ENCODE assay signal across 13 mouse cellular contexts in the genomic region with DNA sequence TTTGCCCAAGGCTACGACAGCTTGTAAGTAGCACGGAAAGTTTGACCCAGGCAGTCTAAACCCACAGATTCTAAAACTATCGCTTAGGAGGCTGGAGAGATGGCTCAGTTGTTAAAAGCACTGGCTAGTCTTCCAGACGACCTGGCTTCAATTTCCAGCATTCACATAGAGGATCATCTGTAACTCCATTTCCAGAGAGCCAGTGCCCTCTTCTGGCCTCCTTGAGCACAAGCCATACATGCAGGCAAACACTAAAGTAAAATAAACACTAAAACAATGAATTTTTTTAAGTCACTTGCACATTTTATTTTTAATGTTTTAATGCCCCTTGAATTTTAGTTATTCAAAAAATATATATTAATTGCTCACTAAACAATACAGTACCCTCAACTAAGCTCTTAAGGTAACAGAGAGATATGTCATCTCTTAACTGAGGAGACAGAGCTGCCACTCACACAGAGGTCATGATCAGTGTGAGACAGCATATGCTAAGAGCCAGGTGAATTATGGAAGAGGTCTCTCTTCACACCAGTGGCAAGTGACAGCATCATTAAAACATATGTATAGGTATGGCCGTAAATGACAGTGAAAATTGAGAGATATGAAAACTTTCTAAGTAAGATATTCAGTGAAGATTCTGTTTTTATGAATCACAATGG. TPM values are rescaled to one million over a fixed set of nuclear protein-coding genes. Genes with fewer than 3 reads are reported as not detected.
DNase-seq lines count a peak whose midpoint lies in the region; ATAC-seq and TF ChIP-seq lines count a peak whose summit lies in the region.
"Had no signal": no experiment of that assay in that cellular context is flagged by ENCODE, and none has a peak within 500 bp of the region (broad histone marks: within the 10 kb centered on the region; RNA-seq: fewer than 3 reads in every experiment).

No protein-coding gene starts in this region.

- no peak for TF ChIP-seq EP300 in heart, postnatal 0 days (IDR thresholded peaks at IDR 0.05; ENCODE audit: low read depth)
- TF ChIP-seq EP300 in stomach, postnatal 0 days (optimal IDR thresholded peaks at IDR 0.05): no peak

- no peaks in the 10 kb centered on the region for H3K27me3 ChIP-seq in heart, postnatal 0 days (ENCODE audit: control insufficient read depth, insufficient read depth, low read length)
- H3K27me3 ChIP-seq in heart, embryonic 10.5 days (ENCODE audit: insufficient read depth, poor library complexity, severe bottlenecking): no peaks in the 10 kb centered on the region
- H3K27me3 ChIP-seq in midbrain, embryonic 11.5 days (ENCODE audit: control insufficient read depth, insufficient read depth, low read length): no peaks in the 10 kb centered on the region
- H3K27me3 ChIP-seq in midbrain, embryonic 10.5 days (ENCODE audit: low read depth, poor library complexity, severe bottlenecking): no peaks in the 10 kb centered on the region
- H3K27me3 ChIP-seq in embryonic facial prominence, embryonic 10.5 days (replicated peaks; ENCODE audit: low read depth, poor library complexity, severe bottlenecking): no peaks in the 10 kb centered on the region
- H3K27me3 ChIP-seq in stomach, postnatal 0 days (ENCODE audit: control insufficient read depth, insufficient read depth, low read length): no peaks in the 10 kb centered on the region
- H3K27me3 ChIP-seq: limb, embryonic 15.5 days had no signal

- no peak overlapping the region for H3K4me2 ChIP-seq in heart, postnatal 0 days (ENCODE audit: low read depth, low read length)
- no peak overlapping the region for H3K4me2 ChIP-seq in midbrain, embryonic 11.5 days
- no peak overlapping the region for H3K4me2 ChIP-seq in stomach, postnatal 0 days (replicated peaks; ENCODE audit: low read depth)
- H3K4me2 ChIP-seq: limb, embryonic 15.5 days had no signal

- no peak for ATAC-seq in heart, postnatal 0 days (ENCODE audit: insufficient read depth, low read depth)
- ATAC-seq in midbrain, embryonic 11.5 days (ENCODE audit: low FRiP score): no peak
- no peak for ATAC-seq in stomach, postnatal 0 days (ENCODE audit: low FRiP score, low TSS enrichment)

- no peak overlapping the region for H3K27ac ChIP-seq in heart, postnatal 0 days (ENCODE audit: low read depth)
- H3K27ac ChIP-seq in heart, embryonic 10.5 days: no peak overlapping the region
- no peak overlapping the region; the same call in 1 of the 2 replicates for H3K27ac ChIP-seq in midbrain, embryonic 11.5 days (ENCODE audit: low read depth, low read length)
- no peak overlapping the region for H3K27ac ChIP-seq in midbrain, embryonic 10.5 days (replicated peaks)
- H3K27ac ChIP-seq in embryonic facial prominence, embryonic 10.5 days (replicated peaks): no peak overlapping the region
- H3K27ac ChIP-seq in stomach, postnatal 0 days (replicated peaks): no peak overlapping the region
- H3K27ac ChIP-seq: limb, embryonic 15.5 days had no signal

- WGBS in heart, postnatal 0 days: 60% methylated on average over 5 of the region's 5 CpGs
- 56% methylated on average over 5 of the region's 5 CpGs for WGBS in heart, embryonic 10.5 days
- WGBS in midbrain, embryonic 11.5 days: 64% methylated on average over 5 of the region's 5 CpGs
- WGBS in midbrain, embryonic 10.5 days: 57% methylated on average over 5 of the region's 5 CpGs
- 38% methylated on average over 5 of the region's 5 CpGs for WGBS in embryonic facial prominence, embryonic 10.5 days
- 61% methylated on average over 5 of the region's 5 CpGs for WGBS in stomach, postnatal 0 days

- H3K4me3 ChIP-seq in heart, postnatal 0 days (ENCODE audit: low read depth, low read length): no peak overlapping the region
- no peak overlapping the region for H3K4me3 ChIP-seq in heart, embryonic 10.5 days
- no peak overlapping the region for H3K4me3 ChIP-seq in midbrain, embryonic 11.5 days (ENCODE audit: low read depth, low read length)
- no peak overlapping the region for H3K4me3 ChIP-seq in midbrain, embryonic 10.5 days
- H3K4me3 ChIP-seq in embryonic facial prominence, embryonic 10.5 days: no peak overlapping the region
- H3K4me3 ChIP-seq in stomach, postnatal 0 days (ENCODE audit: low read depth, low read length): no peak overlapping the region
- H3K4me3 ChIP-seq: limb, embryonic 15.5 days had no signal

- no peak for DNase-seq in heart, postnatal 0 days (ENCODE audit: low spot score)
- DNase-seq in heart, embryonic 10.5 days (ENCODE audit: low spot score): no peak
- DNase-seq in midbrain, embryonic 11.5 days (ENCODE audit: low spot score, missing footprints): peak; percentile 85
- DNase-seq in midbrain, embryonic 10.5 days (ENCODE audit: low spot score): no peak
- DNase-seq in embryonic facial prominence, embryonic 10.5 days (ENCODE audit: low spot score): peak; percentile 48
- DNase-seq in stomach, postnatal 0 days (ENCODE audit: low spot score): no peak
- no peak for DNase-seq in thymus, postnatal 25 days
- no peak for DNase-seq in layer of hippocampus, adult 18-20 months (ENCODE audit: low spot score in 2 of 2)
- DNase-seq: heart, adult 18-20 months; right cerebral cortex, postnatal 25 days; thymus, adult 2 months had no signal

- no peak overlapping the region for H3K9ac ChIP-seq in heart, postnatal 0 days (replicated peaks; ENCODE audit: low read depth, low read length)
- H3K9ac ChIP-seq in midbrain, embryonic 11.5 days (ENCODE audit: low read length): no peak overlapping the region
- H3K9ac ChIP-seq in stomach, postnatal 0 days (ENCODE audit: low read length): no peak overlapping the region
- H3K9ac ChIP-seq: limb, embryonic 15.5 days had no signal

- no peaks in the 10 kb centered on the region for H3K9me3 ChIP-seq in heart, postnatal 0 days (replicated peaks; ENCODE audit: control insufficient read depth, low read length)
- no peaks in the 10 kb centered on the region for H3K9me3 ChIP-seq in heart, embryonic 10.5 days
- no peaks in the 10 kb centered on the region for H3K9me3 ChIP-seq in midbrain, embryonic 11.5 days (ENCODE audit: control insufficient read depth, low read length)
- no peaks in the 10 kb centered on the region for H3K9me3 ChIP-seq in midbrain, embryonic 10.5 days (replicated peaks)
- H3K9me3 ChIP-seq in embryonic facial prominence, embryonic 10.5 days: no peaks in the 10 kb centered on the region
- no peaks in the 10 kb centered on the region for H3K9me3 ChIP-seq in stomach, postnatal 0 days (ENCODE audit: control insufficient read depth, low read length)
- H3K9me3 ChIP-seq: limb, embryonic 15.5 days had no signal

- no peaks in the 10 kb centered on the region for H3K36me3 ChIP-seq in heart, postnatal 0 days (replicated peaks; ENCODE audit: control insufficient read depth, insufficient read depth, low read length)
- H3K36me3 ChIP-seq in heart, embryonic 10.5 days: no peaks in the 10 kb centered on the region
- H3K36me3 ChIP-seq in midbrain, embryonic 11.5 days (ENCODE audit: control insufficient read depth, insufficient read depth, low read length): no peaks in the 10 kb centered on the region
- no peaks in the 10 kb centered on the region for H3K36me3 ChIP-seq in midbrain, embryonic 10.5 days
- H3K36me3 ChIP-seq in embryonic facial prominence, embryonic 10.5 days (replicated peaks): no peaks in the 10 kb centered on the region
- no peaks in the 10 kb centered on the region for H3K36me3 ChIP-seq in stomach, postnatal 0 days (ENCODE audit: control insufficient read depth, insufficient read depth, low read length)
- H3K36me3 ChIP-seq: limb, embryonic 15.5 days had no signal

- peak; percentile 36 for TF ChIP-seq CTCF in heart, postnatal 0 days (IDR thresholded peaks at IDR 0.05; ENCODE audit: low read depth)
- TF ChIP-seq CTCF in stomach, postnatal 0 days (IDR thresholded peaks at IDR 0.05; ENCODE audit: low read depth): peak; percentile 68

- no peaks in the 10 kb centered on the region for H3K4me1 ChIP-seq in heart, postnatal 0 days (ENCODE audit: control insufficient read depth, insufficient read depth)
- no peaks in the 10 kb centered on the region for H3K4me1 ChIP-seq in heart, embryonic 10.5 days
- no peaks in the 10 kb centered on the region; the same call in 1 of the 2 replicates for H3K4me1 ChIP-seq in midbrain, embryonic 11.5 days (ENCODE audit: control insufficient read depth, insufficient read depth, low read length)
- peaks cover 5% of the 10 kb centered on the region; the same call in 1 of the 2 replicates for H3K4me1 ChIP-seq in midbrain, embryonic 10.5 days
- peaks cover 6% of the 10 kb centered on the region; the same call in 1 of the 2 replicates for H3K4me1 ChIP-seq in embryonic facial prominence, embryonic 10.5 days
- H3K4me1 ChIP-seq in stomach, postnatal 0 days (replicated peaks; ENCODE audit: control insufficient read depth, insufficient read depth): no peaks in the 10 kb centered on the region
- H3K4me1 ChIP-seq: limb, embryonic 15.5 days had no signal

RNA-seq across cellular contexts. Expression of a gene that starts 30.8 kb away (rescaled TPM):
- total RNA-seq in heart, postnatal 0 days (2014; rRNA removed; ENCODE audit: low replicate concordance): 153 and 221 TPM in 2 replicates
- polyA plus RNA-seq in heart, postnatal 0 days (2015; fragmentation: Nextera tagmentation; extraction: Ambion mirVana): 609 and 675 TPM in 2 replicates
- 28.8 and 32.6 TPM in 2 replicates for polyA plus RNA-seq in heart, embryonic 10.5 days (2016; fragmentation: Nextera tagmentation; extraction: Ambion mirVana)
- polyA plus RNA-seq in midbrain, embryonic 11.5 days (2014; fragmentation: Nextera tagmentation; extraction: Ambion mirVana): 29.2 and 31.7 TPM in 2 replicates
- polyA plus RNA-seq in midbrain, embryonic 10.5 days (2016; fragmentation: Nextera tagmentation; extraction: Ambion mirVana): 26.1 and 29.8 TPM in 2 replicates
- 19.3 and 20.5 TPM in 2 replicates for polyA plus RNA-seq in embryonic facial prominence, embryonic 10.5 days (2016; fragmentation: Nextera tagmentation; extraction: Ambion mirVana)
- 5.1 and 5.7 TPM in 2 replicates for polyA plus RNA-seq in stomach, postnatal 0 days (2015; fragmentation: Nextera tagmentation; extraction: Ambion mirVana)
- 1 to 10 TPM in 1 of 2 experiments, under 1 TPM in 1; 0.61 to 2.0 TPM for total RNA-seq in layer of hippocampus, adult 18-20 months (2021)

RNA-seq across cellular contexts. Expression of a gene that starts 31.8 kb away (rescaled TPM):
- total RNA-seq in heart, postnatal 0 days (2014; rRNA removed; ENCODE audit: low replicate concordance): not detected in 2 replicates
- polyA plus RNA-seq in heart, postnatal 0 days (2015; fragmentation: Nextera tagmentation; extraction: Ambion mirVana): not detected in 2 replicates
- not detected in 2 replicates for polyA plus RNA-seq in heart, embryonic 10.5 days (2016; fragmentation: Nextera tagmentation; extraction: Ambion mirVana)
- not detected in 2 replicates for polyA plus RNA-seq in midbrain, embryonic 11.5 days (2014; fragmentation: Nextera tagmentation; extraction: Ambion mirVana)
- polyA plus RNA-seq in midbrain, embryonic 10.5 days (2016; fragmentation: Nextera tagmentation; extraction: Ambion mirVana): not detected in 2 replicates
- not detected in 2 replicates for polyA plus RNA-seq in embryonic facial prominence, embryonic 10.5 days (2016; fragmentation: Nextera tagmentation; extraction: Ambion mirVana)
- polyA plus RNA-seq in stomach, postnatal 0 days (2015; fragmentation: Nextera tagmentation; extraction: Ambion mirVana): not detected in 2 replicates
- not detected for total RNA-seq in layer of hippocampus, adult 18-20 months (2021)
- total RNA-seq: heart, adult 18-20 months had no signal
- polyA plus RNA-seq: intestine, embryonic 14.5 days; limb, embryonic 15.5 days; thymus, adult 2 months had no signal

Comparison
In these comparisons a context has a peak if more than half of its experiments do, and no peak if none do; other contexts are left out.
1. DNase-seq: peak in midbrain, embryonic 11.5 days (single experiment) and embryonic facial prominence, embryonic 10.5 days (single experiment); none in heart, postnatal 0 days (single experiment), heart, embryonic 10.5 days (single experiment), midbrain, embryonic 10.5 days (single experiment), stomach, postnatal 0 days (single experiment), thymus, postnatal 25 days (single experiment) and layer of hippocampus, adult 18-20 months (0 of 2).
2. RNA of a gene that starts 30.8 kb away (polyA plus RNA-seq): 609 to 675 TPM in heart, postnatal 0 days; 26.1 to 29.8 TPM in midbrain, embryonic 10.5 days, 29.2 to 31.7 TPM in midbrain, embryonic 11.5 days, 28.8 to 32.6 TPM in heart, embryonic 10.5 days, 19.3 to 20.5 TPM in embryonic facial prominence, embryonic 10.5 days and 5.1 to 5.7 TPM in stomach, postnatal 0 days; every median in the first group is over 10 times any median in the second.